Mouse (Mus musculus) ovary, postnatal 14 days (tissue): ENCODE measurements around the gene Coa7.

Experiments
- DNase-seq: peaks from one replicate; pipeline ENCODE4 v3.0.0; 2022; ENCODE audit warnings: low spot score

Coa7 gene

DNA sequence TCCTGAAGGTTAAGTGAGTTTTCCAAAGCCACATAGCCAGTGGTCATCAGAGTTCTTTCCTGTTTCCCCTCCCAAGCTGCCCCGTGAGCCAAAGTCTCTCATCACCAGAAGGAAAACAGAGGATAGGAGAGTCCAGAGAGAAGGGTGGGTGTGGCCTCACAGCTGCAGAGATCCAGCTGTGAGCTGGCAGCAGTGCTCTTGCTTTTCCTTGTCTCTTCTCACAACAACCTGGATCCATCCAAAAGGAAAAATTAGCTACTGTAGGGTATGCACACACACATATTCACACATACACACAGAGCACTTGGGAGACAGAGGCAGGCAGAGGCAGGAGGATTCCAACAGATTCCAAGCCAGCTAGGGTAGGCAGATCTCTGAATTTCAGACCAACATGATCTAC is 58.1 kb downstream of the Coa7 start:
- DNase-seq, result no peak

DNA sequence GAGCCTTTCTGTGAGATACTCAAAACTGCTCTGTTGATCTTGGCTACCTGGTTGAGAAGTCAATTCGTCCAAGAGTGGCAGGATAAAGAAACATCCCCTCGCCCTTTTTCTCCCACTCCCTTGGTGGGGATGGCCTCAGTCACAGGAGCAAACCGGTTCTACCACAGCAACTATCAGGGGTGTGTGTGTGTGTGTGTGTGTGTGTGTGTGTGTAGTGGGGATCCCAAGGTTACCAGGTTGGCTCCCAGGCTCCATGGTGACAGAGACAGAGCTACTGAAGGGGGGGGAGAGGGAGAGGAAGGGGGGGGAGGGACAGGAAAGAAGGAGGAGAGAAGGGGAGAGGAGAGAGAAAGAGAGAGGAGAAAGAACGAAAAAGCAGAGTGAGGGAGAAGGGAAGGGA is 59.2 kb downstream of the Coa7 start:
- DNase-seq, result no peak

DNA sequence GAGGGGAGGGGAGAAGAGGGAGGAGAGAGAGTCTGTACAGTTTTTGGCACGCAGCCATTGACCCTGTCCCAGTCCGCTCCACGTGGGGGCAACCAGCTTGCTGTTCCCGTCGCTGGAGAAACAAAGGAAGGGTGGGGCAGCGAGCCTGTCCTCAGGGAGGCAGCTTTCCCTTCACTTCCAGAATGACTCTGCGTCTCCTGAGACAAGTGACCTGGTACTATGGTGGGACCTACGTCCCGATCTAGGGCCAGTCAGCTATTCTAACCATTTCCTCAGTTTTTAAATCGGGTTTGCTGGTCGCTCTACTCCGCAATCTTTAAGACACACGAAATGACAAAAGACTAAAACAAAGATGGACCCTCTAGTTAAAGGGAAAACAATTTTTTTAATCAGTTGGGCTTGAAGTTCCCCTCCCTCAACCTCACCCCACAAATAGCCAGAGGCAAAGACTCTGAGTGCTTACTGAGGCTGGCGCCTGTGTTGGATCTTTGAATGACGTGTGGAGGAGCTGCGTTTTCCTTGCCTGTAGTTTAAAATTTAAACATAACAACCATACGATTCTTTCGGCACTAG is 59.8 kb downstream of the Coa7 start:
- peak; percentile 59 for DNase-seq

DNA sequence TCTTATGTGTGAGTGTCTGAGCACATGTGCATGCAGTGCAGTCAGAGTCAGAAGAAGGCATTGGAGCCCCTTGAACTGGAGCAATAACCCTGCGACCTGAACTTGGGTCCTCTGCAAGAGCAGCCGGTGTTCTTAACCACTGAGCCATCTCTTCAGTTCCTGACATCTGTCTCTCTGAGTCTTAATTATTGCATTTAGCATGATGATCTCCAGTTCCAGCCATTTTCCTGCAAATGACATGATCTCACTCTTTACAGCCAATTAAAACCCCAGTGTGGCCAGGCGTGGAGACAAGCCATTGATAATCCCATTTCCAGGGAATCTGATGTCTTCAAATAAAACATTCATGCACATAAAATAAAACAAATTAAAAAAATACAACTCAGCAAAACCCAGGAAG is 60.8 kb downstream of the Coa7 start:
- no peak for DNase-seq

DNA sequence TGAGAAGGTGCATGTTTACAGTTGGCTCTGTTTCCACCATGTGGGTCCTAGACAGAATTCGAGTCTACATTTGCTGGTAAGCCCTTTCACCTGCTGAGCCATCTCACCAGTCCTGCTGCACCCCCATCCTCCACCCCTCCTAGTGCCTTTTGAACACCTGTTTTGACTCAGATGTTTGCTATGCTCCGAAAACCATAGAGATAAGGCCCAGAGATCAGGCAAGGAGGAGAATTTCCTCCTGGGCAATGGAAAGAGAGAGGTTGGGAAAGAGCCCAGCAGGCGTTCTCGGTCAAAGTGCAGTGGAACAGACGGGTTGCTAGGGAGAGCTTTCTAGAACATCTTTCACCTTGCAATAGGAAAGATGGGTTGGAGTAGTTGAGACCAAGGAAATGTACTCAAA is 63.2 kb downstream of the Coa7 start:
- no peak for DNase-seq
